In genomic region chr11:46115011-46115410, GRCm38 (mm10) we compare ENCODE assay signal across 30 mouse cellular contexts. TPM values are rescaled to one million over a fixed set of nuclear protein-coding genes. Genes with fewer than 3 reads are reported as not detected.
DNase-seq lines count a peak whose midpoint lies in the region; ATAC-seq and TF ChIP-seq lines count a peak whose summit lies in the region.
"Had no signal": no experiment of that assay in that cellular context is flagged by ENCODE, and none has a peak within 500 bp of the region (broad histone marks: within the 10 kb centered on the region; RNA-seq: fewer than 3 reads in every experiment).

No protein-coding gene starts in this region.

- H3K27ac ChIP-seq in gastrocnemius, adult 2 months: peak overlapping the region; percentile 40; the same call in 1 of the 2 replicates
- no peak overlapping the region for H3K27ac ChIP-seq in forebrain, embryonic 15.5 days (replicated peaks)
- H3K27ac ChIP-seq: heart, adult 2 months; heart, embryonic 13.5 days; hindbrain, embryonic 10.5 days; hindbrain, embryonic 15.5 days; limb, embryonic 12.5 days; neural tube, embryonic 15.5 days had no signal

- ATAC-seq in megakaryocyte, adult 5-6 weeks (ENCODE audit: poor library complexity, severe bottlenecking): no peak
- no peak for ATAC-seq in forebrain, embryonic 15.5 days (replicated peaks)
- ATAC-seq: forebrain, embryonic 14.5 days; inflammation-experienced regulatory T-cells, adult 6 months had no signal

- TF ChIP-seq CTCF in gastrocnemius, adult 2 months (IDR thresholded peaks at IDR 0.05): no peak

- WGBS in forebrain, embryonic 15.5 days: 56% methylated on average over 4 of the region's 4 CpGs

- H3K4me1 ChIP-seq in forebrain, embryonic 15.5 days: no peaks in the 10 kb centered on the region
- H3K4me1 ChIP-seq: hindbrain, embryonic 15.5 days; neural tube, embryonic 15.5 days had no signal

- H3K36me3 ChIP-seq in forebrain, embryonic 15.5 days: peaks cover 9% of the 10 kb centered on the region; the same call in 1 of the 2 replicates

- no peaks in the 10 kb centered on the region for H3K27me3 ChIP-seq in forebrain, embryonic 15.5 days
- H3K27me3 ChIP-seq: CH12.LX; heart, embryonic 13.5 days; hindbrain, embryonic 15.5 days; limb, embryonic 12.5 days; neural tube, embryonic 15.5 days had no signal

- no peak overlapping the region for H3K9ac ChIP-seq in forebrain, embryonic 15.5 days (replicated peaks)
- H3K9ac ChIP-seq: heart, embryonic 13.5 days; hindbrain, embryonic 15.5 days; limb, embryonic 12.5 days; neural tube, embryonic 15.5 days had no signal

- no peak overlapping the region for H3K4me2 ChIP-seq in forebrain, embryonic 15.5 days (replicated peaks)
- H3K4me2 ChIP-seq: heart, embryonic 13.5 days; hindbrain, embryonic 15.5 days; limb, embryonic 12.5 days; neural tube, embryonic 15.5 days had no signal

- H3K4me3 ChIP-seq in gastrocnemius, adult 2 months: no peak overlapping the region
- no peak overlapping the region for H3K4me3 ChIP-seq in forebrain, embryonic 15.5 days
- H3K4me3 ChIP-seq: heart, adult 2 months; heart, embryonic 13.5 days; hindbrain, embryonic 10.5 days; hindbrain, embryonic 15.5 days; limb, embryonic 12.5 days; neural tube, embryonic 15.5 days had no signal

- H3K9me3 ChIP-seq in forebrain, embryonic 15.5 days: no peaks in the 10 kb centered on the region
- H3K9me3 ChIP-seq: heart, embryonic 13.5 days; hindbrain, embryonic 10.5 days; hindbrain, embryonic 15.5 days; limb, embryonic 12.5 days; neural tube, embryonic 15.5 days had no signal

- DNase-seq in gastrocnemius, adult 2 months: no peak
- DNase-seq in gastrocnemius, postnatal 10 days: no peak
- DNase-seq in lung, postnatal 36 days: peak; percentile 68
- DNase-seq in lung, postnatal 10 days: no peak
- DNase-seq in ZHBTc4 (ENCODE audit: low read depth, low spot score): peak; percentile 96
- no peak for DNase-seq in retina, embryonic 14.5 days (ENCODE audit: low spot score)
- DNase-seq: adrenal gland, postnatal 10 days; cerebellum, adult 9-10 months; heart, adult 2 months; heart, postnatal 14 days; kidney, adult 11 months; layer of hippocampus, adult 9-11 months; midbrain, embryonic 14.5 days; right cerebral cortex, postnatal 4 days; thymus, adult 2 months; thymus, postnatal 36 days had no signal

- intact Hi-C loops in gastrocnemius, adult 2 months (cut with DNase I): no loop called here

RNA-seq across cellular contexts. Expression of gene Nipal4, which starts 51.3 kb away (rescaled TPM):
- total RNA-seq in gastrocnemius, adult 2 months (2021): not detected
- total RNA-seq in gastrocnemius, postnatal 10 days (2021): under 1 TPM; 0.16 to 0.23 TPM
- not detected in 2 replicates for total RNA-seq in megakaryocyte, adult 5-6 weeks (2015)
- not detected in 2 replicates for total RNA-seq in megakaryocyte, adult 5-6 weeks (2017)
- polyA plus RNA-seq in forebrain, embryonic 15.5 days (2015; fragmentation: Nextera tagmentation; extraction: Ambion mirVana): 0.22 and 0.23 TPM in 2 replicates
- total RNA-seq: gastrocnemius, adult 18-20 months; liver, adult 2 months; monocyte, adult 5-6 weeks had no signal
- polyA plus RNA-seq: liver, adult 2 months; macrophage had no signal

RNA-seq across cellular contexts. Expression of gene Adam19, which starts 59.2 kb away (rescaled TPM):
- 1 to 10 TPM; 3.0 to 3.7 TPM for total RNA-seq in gastrocnemius, adult 2 months (2021)
- total RNA-seq in gastrocnemius, postnatal 10 days (2021): 10 to 100 TPM; 30.9 to 42.8 TPM
- 27.9 and 29.8 TPM in 2 replicates for total RNA-seq in megakaryocyte, adult 5-6 weeks (2015)
- total RNA-seq in megakaryocyte, adult 5-6 weeks (2017): 21.9 and 27.3 TPM in 2 replicates
- 8.5 and 9.0 TPM in 2 replicates for polyA plus RNA-seq in forebrain, embryonic 15.5 days (2015; fragmentation: Nextera tagmentation; extraction: Ambion mirVana)

Comparison
In these comparisons a context has a peak if more than half of its experiments do, and no peak if none do; other contexts are left out.
1. DNase-seq: peak in lung, postnatal 36 days (single experiment) and ZHBTc4 (single experiment); none in gastrocnemius, adult 2 months (single experiment), gastrocnemius, postnatal 10 days (single experiment), lung, postnatal 10 days (single experiment) and retina, embryonic 14.5 days (single experiment).
2. RNA of gene Adam19, which starts 59.2 kb away (total RNA-seq): 30.9 to 42.8 TPM in gastrocnemius, postnatal 10 days and 21.9 to 29.8 TPM in megakaryocyte, adult 5-6 weeks; 3.0 to 3.7 TPM in gastrocnemius, adult 2 months; every median in the first group is over 4 times any median in the second.